Mouse (Mus musculus) C2C12 (cell line): ENCODE results near the gene Ak1.

Source experiments
- CTCF ChIP-seq: IDR thresholded peaks from one replicate; pipeline ENCODE4 v1.5.1; 2011; ENCODE audit not compliant: control insufficient read depth, insufficient read depth, insufficient read length
- USF1 ChIP-seq: IDR thresholded peaks from one replicate; pipeline ENCODE4 v1.6.1; 2011; ENCODE audit warnings: low read depth, mild to moderate bottlenecking, control low read depth, moderate library complexity

DNA sequence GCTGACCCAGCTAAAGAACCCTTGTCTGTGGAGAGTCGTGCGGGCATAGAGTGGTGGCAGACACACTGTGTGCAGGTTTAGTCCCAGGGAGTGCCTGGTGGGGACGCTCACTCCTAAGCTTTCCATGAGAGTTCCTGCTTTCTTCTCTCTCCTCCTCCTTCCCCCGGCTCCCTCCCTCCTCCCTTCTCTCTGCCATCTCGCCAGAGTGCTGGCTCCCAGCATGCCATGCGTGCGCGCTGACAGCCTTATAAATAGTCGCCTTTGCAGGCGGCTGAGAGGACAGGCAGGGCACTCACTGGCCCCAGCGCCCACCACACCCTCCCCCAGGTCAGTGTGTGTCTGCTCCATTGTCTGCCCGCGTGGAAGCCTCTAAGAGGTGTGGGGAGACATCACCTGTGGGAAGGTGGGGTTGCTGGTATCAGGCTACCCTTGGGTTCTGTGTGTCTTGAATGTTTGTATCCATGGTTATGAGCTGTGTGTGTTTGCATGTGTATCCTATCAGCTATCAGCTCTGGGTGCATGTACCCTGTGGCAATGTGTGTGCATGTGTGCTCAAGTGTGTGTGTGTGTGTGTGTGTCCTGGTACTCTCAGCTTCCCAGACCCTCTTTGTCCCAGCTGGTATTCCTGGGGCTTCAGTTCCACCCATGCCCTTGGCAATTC is 3.8 kb downstream of the Ak1 start:
- TF ChIP-seq CTCF (no peak), USF1 (no peak)
